Mouse (Mus musculus) embryo, embryonic 9.5 days (tissue): Measurements from ENCODE around the gene Arhgap30.

Experiments used
- DNase-seq: peaks from one replicate; pipeline ENCODE4 v3.0.0-alpha.2; 2017; ENCODE audit errors: extremely low spot score

Arhgap30 gene

DNA sequence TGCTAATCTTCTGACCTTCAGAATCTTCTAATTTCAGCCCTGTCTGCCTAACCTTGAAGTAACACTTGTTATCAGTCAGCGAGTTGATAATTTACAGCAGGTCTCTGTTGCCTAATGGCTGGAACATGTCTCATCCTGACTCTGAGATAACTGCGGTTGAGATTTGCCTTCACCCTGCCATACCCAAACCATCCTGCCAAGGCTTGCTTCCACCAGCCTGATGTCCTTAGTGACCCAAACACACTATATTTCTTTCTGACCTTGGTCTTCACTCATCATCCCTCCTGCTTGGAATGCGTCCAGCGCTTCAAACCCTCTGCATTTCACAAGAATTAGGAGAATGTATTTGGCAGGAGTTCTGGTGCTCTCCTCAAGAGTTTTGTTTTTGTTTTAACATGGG lies 36.4 kb downstream of the Arhgap30 start:
- DNase-seq: no peak

DNA sequence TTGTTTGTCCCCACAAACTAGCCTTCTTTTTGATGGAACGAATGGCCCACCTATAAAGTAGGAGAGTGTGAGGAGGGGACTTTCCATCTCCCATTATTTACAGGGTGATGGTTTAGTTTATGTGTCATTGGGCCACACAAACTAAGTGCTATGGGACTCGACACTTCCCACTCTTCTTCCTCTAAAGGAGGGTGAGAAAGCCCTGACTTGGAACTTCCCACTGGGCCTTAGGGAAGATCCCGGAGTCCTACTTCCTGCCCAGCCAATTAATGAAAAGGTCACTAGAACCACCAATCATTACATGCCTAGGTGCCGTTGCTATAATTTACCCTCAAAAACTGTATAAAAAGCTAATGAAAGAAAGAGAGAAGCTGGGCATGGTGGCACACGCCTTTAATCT lies 43.4 kb downstream of the Arhgap30 start:
- DNase-seq: no peak

DNA sequence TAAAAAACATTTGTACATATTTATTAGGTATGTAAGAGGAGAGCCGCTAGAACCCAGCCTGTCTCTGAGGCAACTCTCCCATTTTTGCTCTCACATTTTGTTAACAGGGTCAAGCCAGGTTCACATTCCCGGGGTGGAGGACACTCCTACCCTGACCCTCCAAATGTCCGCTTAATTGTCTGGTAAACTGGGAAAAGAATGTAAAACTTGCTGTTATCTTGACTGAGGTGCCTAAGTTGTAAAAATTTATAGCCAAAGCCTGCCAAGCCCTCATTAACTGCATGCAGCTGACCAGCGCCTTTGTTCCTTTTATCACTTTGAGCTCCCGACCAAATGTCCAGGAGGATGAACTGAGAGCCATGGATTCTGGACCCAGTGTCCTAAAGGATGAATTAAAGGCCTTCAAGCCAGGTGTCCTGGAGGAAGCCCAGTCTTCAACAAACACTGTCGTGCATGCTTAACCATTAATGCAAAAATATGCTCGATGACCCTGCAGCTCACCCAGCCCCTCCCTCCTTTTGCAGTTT lies 46.6 kb downstream of the Arhgap30 start:
- peak; percentile 26 for DNase-seq

DNA sequence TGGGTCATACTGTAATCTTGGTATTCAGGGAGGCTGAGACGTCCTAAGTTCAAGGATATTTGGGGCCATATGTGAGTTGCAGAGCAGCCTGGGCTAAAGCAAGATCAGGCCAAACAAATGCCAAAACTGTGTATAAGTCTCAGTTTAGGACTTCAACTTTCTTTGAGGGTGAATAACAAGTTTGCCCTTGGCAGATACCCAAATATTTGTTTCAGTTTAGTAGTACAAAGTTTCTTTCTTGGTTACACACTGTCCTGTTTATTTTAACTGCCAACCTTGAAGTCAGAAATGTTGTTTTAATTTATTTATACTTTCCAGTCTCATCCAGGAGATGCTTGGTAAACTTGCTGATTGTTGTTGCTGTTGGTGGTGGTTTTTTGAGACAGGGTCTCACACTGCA lies 47.2 kb downstream of the Arhgap30 start:
- DNase-seq: no peak

DNA sequence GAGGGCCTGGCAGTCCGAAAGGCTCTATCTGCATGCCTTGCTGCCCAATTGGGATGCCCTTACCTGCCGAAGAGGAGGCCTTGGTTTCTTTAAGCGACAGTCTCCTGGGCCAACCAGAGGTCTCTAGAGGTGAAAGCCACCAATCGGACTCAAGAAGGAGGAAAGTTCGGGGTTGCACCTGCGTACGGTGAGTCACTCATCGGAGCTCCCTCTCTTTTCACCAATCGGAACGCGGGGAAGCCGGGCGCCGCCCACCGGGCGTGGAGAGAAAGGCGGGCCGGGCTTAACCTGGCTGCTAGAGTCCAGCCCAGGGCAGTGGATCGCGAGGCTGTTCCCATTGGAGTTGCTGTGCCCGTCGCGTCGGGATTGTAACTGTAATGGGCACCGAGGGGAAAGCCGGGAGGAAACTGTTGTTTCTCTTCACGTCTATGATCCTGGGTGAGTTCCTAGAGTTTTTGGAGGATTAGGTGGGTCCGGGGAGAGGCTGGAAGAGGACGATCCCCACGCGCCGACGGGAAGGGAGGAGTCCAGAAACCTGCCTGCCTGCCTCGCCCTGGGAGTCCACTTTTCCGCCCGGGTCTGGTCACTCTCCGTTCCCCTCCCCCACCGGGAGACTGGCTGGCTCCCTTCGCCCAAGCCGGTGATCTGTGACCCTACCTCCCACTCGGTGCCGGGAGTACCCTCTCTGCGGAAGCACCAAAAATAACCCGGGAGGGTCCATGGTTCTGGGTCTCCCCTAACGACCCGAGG lies 48.7 kb downstream of the Arhgap30 start, which contains the start of gene F11r:
TSS of gene F11r (plus strand) at position 272 of the 750 bp plus-strand sequence.
- peak; percentile 84 for DNase-seq

DNA sequence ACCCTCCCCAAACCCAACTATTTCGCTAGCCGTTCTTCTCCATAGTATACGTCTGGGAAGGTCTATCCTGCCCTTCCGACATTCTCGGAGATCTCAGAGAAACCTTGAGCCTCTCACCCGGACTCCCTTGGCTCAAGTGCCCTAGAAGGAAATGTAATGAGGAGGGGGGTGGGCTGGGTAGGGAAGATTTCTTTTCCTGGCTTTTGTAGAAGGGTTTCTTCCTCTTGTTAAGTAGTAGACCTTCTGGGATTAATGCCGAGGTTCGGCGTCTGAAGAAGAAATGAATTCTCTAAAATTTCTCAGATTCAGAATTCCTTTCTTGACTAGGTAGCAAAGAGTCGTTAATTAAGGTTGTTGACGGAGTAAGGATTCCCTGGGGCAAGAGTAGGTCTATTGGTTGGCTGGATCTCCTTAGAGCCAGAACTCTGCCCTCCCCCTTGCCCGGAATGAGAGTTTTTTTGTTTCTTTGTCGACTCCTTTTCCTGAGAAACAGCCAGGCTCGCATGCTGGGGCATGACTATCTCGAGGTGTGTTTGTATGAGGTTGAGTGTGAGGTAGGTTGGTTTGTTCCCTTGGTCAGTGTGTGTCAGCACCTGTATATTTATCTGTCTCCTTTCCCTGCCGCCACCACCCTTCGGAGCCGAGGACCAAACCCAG lies 49.4 kb downstream of the Arhgap30 start:
- DNase-seq: no peak

DNA sequence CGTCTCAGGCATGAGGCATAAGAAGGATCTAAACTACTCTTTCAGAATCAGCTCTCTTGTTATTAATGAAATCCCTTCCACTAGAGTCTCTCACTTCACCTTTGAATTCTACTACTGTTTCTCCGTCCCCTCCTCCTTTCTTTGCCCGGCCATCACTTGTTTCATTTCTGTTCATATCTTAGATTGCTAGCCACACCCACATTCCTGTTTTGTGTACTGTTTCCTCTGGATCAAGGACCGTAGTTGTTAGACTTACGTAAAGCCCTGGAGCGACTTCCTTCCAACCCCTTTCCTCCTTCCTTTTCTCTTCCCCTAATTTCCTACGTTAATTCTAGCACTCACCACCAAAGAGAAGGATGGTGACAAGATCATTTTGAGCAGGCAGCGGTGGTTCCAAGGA lies 50.3 kb downstream of the Arhgap30 start:
- DNase-seq: no peak

DNA sequence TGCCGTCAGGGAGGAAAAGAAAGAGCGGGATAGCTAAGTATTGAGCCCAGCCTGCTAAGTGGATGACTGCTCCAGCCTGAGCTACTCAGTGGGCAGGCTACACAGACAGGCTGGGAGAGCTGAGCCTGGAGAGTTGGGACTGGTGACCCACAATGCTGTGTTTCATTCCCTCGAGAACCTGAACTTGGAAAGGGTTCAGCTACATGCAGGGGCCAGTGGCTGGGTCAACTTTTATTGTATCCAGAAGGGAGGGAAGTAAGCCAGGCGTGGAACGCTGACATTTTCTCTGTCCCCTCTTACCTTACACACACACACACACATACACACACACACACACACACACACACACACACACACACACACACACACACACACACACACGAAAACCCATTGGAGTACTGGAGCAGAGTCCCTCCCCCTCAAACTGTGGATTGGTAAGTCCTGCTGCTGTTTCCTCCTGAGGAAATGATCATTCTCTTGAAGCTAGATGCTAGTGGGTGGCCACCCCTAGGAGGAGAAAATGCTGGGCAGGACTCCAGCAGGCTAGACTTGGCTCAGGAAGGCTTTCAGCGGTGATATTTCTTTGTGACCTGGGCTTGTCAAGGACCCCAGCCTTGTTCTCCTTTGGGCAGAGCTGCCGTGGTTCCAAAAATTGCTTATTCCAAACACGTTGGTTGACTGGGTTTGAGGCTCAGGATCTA lies 51.4 kb downstream of the Arhgap30 start:
- no peak for DNase-seq

DNA sequence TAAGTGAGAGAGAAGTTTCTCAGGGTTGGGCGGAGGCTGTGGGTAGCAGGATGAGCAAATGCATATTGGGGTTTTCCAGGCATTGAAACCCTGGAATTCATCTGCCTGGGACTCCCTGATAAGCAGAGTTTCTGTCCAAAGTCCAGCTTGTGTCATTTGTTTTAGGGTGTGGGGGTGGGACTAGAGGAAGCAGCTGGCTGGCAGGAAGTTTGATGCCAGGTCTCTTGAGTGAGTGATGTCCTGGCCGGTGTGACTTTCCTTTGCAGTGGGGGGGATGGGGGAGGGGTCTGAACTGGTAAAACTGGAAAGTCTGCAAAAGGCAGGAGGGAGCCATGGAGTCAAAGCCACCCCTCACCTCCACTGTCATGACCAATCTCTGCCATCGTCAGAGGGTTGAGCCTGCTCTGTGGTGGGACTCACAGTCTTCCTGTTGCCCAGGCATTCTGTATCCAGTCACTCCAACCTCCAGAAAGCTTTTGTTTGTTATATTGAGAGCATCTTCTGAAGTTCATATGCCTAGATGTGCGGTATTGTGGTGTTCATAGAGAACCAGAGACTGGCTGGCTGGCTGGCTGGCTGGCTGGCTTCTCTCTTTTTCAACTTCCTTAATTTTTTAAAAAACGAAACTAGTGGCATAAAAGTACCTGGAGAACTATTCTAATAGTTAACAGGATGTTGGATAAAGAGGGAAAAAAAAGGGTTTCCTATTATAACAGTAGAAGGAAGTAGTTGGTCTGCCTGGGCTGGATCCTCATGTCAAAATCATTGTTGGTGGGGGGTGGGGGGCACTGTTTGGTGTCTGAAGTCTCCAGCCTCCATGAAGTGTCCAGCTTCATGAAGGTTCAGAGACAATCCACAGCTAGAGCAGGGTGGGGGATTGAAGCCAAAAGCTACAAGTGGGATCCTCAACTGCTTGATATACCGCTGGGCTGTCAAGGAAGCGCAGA lies 53.0 kb downstream of the Arhgap30 start:
- DNase-seq: peak; percentile 47

DNA sequence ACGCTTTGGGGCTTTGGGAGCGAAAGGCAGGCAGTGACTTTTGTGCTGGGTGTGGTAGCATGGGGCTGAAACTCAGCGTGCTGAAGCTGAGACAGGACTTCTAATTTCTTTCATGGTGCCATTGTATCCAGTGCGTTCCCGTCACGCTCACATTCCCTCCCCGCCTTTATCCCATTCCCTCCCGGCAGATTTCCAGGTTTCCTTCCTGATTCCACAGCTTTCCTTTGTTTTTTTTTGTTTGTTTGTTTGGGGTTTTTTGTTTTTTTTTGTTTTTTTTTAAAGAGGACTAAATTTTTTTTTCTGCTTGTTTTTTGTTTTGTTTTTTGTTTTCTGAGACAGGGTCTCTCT lies 53.6 kb downstream of the Arhgap30 start:
- DNase-seq: no peak

DNA sequence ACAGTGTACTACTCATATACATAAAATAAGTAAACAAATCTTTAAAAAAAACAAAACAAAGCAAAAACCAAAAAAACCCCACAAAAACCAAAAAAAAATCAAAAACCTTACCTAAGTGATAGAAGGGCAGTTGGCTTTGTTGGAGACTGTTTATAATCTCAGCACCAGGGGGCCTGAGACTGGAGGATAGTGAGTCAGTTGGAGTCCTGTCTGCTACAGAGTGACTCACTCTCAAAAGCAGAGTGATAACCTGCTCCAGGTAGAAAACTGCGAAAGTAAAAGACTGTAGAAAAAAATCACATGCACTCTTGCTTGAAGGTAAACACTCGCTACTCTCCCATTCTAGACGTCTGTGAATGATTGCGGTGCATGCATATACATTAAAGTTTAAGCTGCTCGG lies 56.3 kb downstream of the Arhgap30 start:
- DNase-seq: no peak

DNA sequence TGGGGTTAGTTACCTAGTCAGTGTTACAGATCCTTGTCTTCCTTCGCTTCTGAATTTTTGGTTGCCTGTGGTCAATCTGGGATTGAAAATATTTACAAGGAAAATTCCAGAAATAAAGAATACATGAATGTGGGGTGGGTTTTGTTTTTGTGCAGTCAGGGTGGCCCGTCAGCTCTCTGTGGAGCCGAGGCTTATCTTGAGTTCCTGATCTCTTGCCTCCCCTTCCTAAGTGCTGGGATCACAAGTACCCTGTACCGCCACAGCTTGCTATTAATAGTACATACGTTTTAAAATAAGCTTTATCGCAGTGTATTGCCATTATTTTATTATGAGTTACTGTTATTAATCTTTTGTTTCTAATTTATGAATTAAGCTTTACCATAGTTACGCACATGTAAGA lies 58.1 kb downstream of the Arhgap30 start:
- no peak for DNase-seq

DNA sequence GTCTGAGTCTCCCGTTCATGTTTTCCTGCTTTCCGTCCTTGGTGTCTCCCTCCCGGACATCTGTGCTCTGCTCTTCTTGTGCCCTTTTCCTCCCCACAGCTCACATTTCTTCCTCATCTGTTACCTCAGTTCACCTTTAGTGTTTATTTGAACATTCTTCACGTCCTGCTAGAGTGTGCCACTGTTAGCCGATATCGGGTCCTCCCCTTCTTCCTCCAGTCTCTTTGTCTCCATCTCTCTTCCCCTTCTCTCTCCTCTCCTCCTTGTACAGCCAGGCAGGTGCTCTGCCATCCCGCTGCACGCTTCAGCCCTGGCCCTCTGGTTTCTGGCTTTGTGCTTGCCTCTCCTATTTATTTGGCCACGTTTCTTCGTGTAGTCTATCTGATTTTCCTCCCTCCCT lies 58.9 kb downstream of the Arhgap30 start:
- DNase-seq: no peak

DNA sequence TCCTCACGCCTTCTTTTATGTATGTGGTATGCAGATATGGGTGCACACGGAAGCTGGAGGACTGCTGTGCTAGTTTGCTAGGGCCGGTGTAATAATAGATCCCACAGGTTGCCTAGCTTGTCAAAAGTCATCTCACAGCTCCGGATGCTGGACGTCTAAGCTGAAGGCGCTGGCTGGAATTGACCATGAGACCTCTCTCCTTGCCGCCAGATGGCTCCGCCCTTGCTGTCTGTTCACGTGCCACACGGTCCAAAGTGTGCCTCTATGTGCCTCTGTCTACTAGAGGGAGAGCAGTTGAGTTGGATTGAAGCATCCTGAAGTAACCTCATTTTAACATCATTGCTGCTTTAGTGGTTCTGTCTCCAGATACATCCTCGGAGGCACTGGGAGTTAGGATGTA lies 61.3 kb downstream of the Arhgap30 start:
- no peak for DNase-seq

DNA sequence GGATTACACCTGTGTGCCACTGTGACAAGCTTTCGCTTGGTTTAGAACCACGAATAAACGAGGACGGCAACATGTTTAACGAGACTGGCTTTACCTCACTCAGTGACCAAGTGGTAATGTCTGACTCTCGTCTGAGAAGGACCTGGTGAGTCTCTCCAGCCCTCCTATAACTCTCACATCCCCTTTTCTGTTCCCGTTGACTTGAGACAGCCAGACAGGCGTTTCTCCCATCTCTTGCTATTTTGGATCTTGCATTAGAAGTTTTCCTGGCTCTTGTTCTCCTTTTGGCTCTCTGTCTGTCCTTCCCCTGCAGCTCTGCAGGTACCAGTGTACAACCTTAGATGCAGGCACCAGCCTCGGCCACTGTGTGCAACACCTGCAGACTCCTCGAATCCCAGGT lies 62.2 kb downstream of the Arhgap30 start:
- DNase-seq: no peak

DNA sequence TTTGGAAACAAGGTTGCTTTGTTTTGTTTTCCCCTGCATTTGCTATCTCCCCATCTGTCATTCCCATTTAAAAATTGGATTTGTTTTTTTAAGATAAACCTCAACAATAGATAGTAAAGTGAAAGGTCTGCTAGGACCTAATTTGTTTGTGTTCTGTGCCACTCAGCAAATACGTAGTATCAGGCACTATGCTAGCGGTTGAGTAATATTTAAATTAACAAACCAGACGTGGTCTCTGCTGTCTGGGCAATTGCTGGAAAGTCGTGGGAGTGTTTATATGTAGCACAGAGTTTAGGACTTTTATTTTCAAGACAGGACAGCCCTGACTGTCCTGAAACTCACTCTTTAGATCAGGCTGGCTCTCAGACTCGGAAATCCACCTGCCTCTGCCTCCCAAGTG lies 63.8 kb downstream of the Arhgap30 start:
- no peak for DNase-seq

DNA sequence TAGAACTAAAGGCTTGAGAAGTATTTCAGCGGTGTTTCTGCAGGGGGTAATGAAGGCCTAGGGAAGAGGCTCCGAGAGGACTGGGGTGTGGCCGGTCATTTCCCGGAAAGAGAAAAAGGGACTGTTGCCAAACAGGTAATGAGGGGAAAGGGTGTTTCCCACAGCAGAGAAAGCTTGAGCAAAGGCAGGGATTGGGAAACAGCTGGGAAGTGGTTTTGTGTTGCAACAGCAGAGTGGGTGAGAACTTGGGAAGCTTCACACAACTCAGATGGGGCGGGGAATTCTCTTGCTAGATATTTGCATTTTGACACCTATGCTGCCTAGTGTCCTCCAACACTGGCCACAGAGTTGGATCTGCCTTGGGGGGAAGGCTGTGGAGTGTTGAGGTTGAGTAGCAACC lies 64.2 kb downstream of the Arhgap30 start:
- DNase-seq: no peak

DNA sequence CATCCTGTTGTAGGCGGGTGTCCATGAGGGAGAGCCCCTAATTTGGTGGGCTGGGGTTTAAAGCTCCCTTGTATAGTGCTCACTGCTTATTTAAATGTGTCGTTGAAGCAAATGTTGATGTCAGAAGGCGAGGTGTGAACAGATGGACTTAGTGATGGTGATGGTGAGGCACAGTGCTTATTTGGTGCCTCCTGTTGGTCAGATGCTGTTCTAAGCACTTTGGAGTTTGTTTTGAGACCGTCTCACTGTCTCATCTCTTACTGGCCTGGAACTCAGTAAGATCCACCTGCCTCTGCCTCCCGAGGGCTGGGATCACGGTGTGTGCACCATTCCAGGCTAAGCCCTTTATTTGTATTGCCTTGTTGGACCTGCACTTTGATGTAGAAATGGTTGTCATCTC lies 66.2 kb downstream of the Arhgap30 start:
- DNase-seq: no peak

DNA sequence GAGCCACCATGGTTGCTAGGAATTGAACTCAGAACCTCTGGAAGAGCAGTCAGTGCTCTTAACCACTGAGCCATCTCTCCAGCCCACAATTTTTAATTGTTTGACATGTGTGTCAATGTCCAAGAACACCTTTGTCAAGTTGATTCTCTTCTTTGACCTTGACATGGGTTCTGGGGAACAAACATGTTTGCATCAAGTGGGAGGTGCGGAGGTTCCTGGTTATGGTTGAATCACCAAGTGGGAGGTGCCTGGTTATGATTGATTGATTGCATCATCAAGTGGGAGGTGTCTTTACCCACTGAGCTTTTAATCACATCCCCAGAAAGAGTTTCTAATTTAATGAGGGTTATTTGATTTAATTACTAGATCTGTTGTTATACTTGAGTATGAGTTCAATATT lies 68.8 kb downstream of the Arhgap30 start:
- DNase-seq: no peak

DNA sequence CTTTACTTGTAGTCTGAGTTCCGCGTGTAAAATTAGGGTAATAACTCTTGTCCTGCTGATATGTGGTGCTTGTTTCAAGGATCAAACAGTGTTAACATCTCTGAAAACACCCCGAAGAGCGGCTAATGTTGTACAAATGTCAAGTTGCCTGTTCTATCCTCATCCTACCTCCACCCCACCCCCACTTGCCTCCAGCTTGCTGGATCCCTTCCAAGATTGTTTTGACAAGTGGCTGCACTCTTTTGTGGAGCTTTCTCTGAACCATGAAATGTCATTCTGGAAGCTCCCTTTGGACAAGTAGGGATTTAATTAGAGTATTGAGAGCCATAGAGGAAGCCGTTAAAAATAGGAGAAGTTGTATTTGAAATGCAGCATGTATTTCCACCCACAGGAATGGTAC lies 71.0 kb downstream of the Arhgap30 start:
- DNase-seq: no peak
